In genomic region chr4:149399331-149399910, GRCm38 (mm10) we compare ENCODE assay signal across 12 mouse cellular contexts. TPM values are rescaled to one million over a fixed set of nuclear protein-coding genes. Genes with fewer than 3 reads are reported as not detected.
DNase-seq lines count a peak whose midpoint lies in the region; ATAC-seq lines count a peak whose summit lies in the region.
"Had no signal": no experiment of that assay in that cellular context is flagged by ENCODE, and none has a peak within 500 bp of the region (broad histone marks: within the 10 kb centered on the region; RNA-seq: fewer than 3 reads in every experiment).

No protein-coding gene starts in this region.

- H3K9ac ChIP-seq in hindbrain, embryonic 13.5 days, result no peak overlapping the region
- H3K9ac ChIP-seq in hindbrain, embryonic 12.5 days, result no peak overlapping the region
- H3K9ac ChIP-seq in heart, embryonic 13.5 days, result peak overlapping the region; percentile 76
- H3K9ac ChIP-seq in liver, embryonic 13.5 days, result no peak overlapping the region
- H3K9ac ChIP-seq: embryonic facial prominence, embryonic 15.5 days; limb, embryonic 12.5 days had no signal

- DNase-seq in MEL-GATA-1-ER (ENCODE audit: extremely low read depth, low read depth), result peak; percentile 63
- peak; percentile 57 for DNase-seq in liver, embryonic 13.5 days
- no peak for DNase-seq in left cerebral cortex, postnatal 36 days (ENCODE audit: low spot score in 2 of 2)
- DNase-seq in left cerebral cortex, postnatal 25 days (ENCODE audit: low spot score in 2 of 2), result no peak
- DNase-seq in cerebellum, adult 9-11 months, result no peak
- DNase-seq: kidney, adult 2 months had no signal

- H3K36me3 ChIP-seq in hindbrain, embryonic 13.5 days, result peaks cover 23% of the 10 kb centered on the region
- H3K36me3 ChIP-seq in hindbrain, embryonic 12.5 days, result peaks cover 23% of the 10 kb centered on the region
- peaks cover 15% of the 10 kb centered on the region for H3K36me3 ChIP-seq in heart, embryonic 13.5 days
- H3K36me3 ChIP-seq in liver, embryonic 13.5 days, result peaks cover 22% of the 10 kb centered on the region

- intact Hi-C loops in left cerebral cortex, postnatal 36 days (cut with DNase I), result no loop called here
- intact Hi-C loops in left cerebral cortex, postnatal 25 days (cut with DNase I), result loop anchor here (2.0 kb wide), 1 partner anchor 27 kb away; the partner anchor contains the start of gene Ube4b

- no peak for ATAC-seq in hindbrain, embryonic 13.5 days (ENCODE audit: low FRiP score)
- ATAC-seq in hindbrain, embryonic 12.5 days (ENCODE audit: low FRiP score), result no peak
- peak; percentile 62 for ATAC-seq in heart, embryonic 13.5 days (ENCODE audit: extremely low read depth, insufficient number of reproducible peaks, low FRiP score, low TSS enrichment)
- peak; percentile 92 for ATAC-seq in liver, embryonic 13.5 days (ENCODE audit: low read depth)

- peaks cover 30% of the 10 kb centered on the region for H3K4me1 ChIP-seq in hindbrain, embryonic 13.5 days (replicated peaks)
- peaks cover 25% of the 10 kb centered on the region for H3K4me1 ChIP-seq in hindbrain, embryonic 12.5 days
- H3K4me1 ChIP-seq in heart, embryonic 13.5 days, result peaks cover 94% of the 10 kb centered on the region
- peaks cover 63% of the 10 kb centered on the region for H3K4me1 ChIP-seq in liver, embryonic 13.5 days (replicated peaks)

- H3K27ac ChIP-seq in hindbrain, embryonic 13.5 days, result peak overlapping the region; percentile 13; the same call in 1 of the 2 replicates
- H3K27ac ChIP-seq in hindbrain, embryonic 12.5 days, result no peak overlapping the region
- H3K27ac ChIP-seq in heart, embryonic 13.5 days (replicated peaks), result peak overlapping the region; percentile 94
- peak overlapping the region; percentile 58 for H3K27ac ChIP-seq in liver, embryonic 13.5 days
- H3K27ac ChIP-seq: embryonic facial prominence, embryonic 15.5 days; limb, embryonic 12.5 days had no signal

- WGBS in hindbrain, embryonic 13.5 days, result 78% methylated on average over 4 of the region's 4 CpGs
- WGBS in hindbrain, embryonic 12.5 days, result 76% methylated on average over 4 of the region's 4 CpGs
- WGBS in heart, embryonic 13.5 days, result 11% methylated on average over 4 of the region's 4 CpGs
- 33% methylated on average over 4 of the region's 4 CpGs for WGBS in liver, embryonic 13.5 days (ENCODE audit: insufficient replicate concordance)

- no peak overlapping the region for H3K4me2 ChIP-seq in hindbrain, embryonic 13.5 days
- no peak overlapping the region for H3K4me2 ChIP-seq in hindbrain, embryonic 12.5 days (replicated peaks)
- peak overlapping the region; percentile 60 for H3K4me2 ChIP-seq in heart, embryonic 13.5 days
- H3K4me2 ChIP-seq in liver, embryonic 13.5 days, result peak overlapping the region; percentile 23
- H3K4me2 ChIP-seq: embryonic facial prominence, embryonic 15.5 days; limb, embryonic 12.5 days had no signal

- no peaks in the 10 kb centered on the region for H3K27me3 ChIP-seq in hindbrain, embryonic 13.5 days
- H3K27me3 ChIP-seq in hindbrain, embryonic 12.5 days, result no peaks in the 10 kb centered on the region
- no peaks in the 10 kb centered on the region for H3K27me3 ChIP-seq in heart, embryonic 13.5 days (replicated peaks)
- H3K27me3 ChIP-seq in liver, embryonic 13.5 days, result no peaks in the 10 kb centered on the region
- H3K27me3 ChIP-seq: embryonic facial prominence, embryonic 15.5 days; limb, embryonic 12.5 days had no signal

- no peak overlapping the region for H3K4me3 ChIP-seq in hindbrain, embryonic 13.5 days
- H3K4me3 ChIP-seq in hindbrain, embryonic 12.5 days, result no peak overlapping the region
- H3K4me3 ChIP-seq in heart, embryonic 13.5 days, result peak overlapping the region; percentile 23
- H3K4me3 ChIP-seq in liver, embryonic 13.5 days (replicated peaks), result no peak overlapping the region
- H3K4me3 ChIP-seq: embryonic facial prominence, embryonic 15.5 days; limb, embryonic 12.5 days had no signal

- H3K9me3 ChIP-seq in hindbrain, embryonic 13.5 days, result no peaks in the 10 kb centered on the region
- H3K9me3 ChIP-seq in hindbrain, embryonic 12.5 days (replicated peaks), result no peaks in the 10 kb centered on the region
- H3K9me3 ChIP-seq in heart, embryonic 13.5 days, result no peaks in the 10 kb centered on the region
- H3K9me3 ChIP-seq in liver, embryonic 13.5 days (replicated peaks), result no peaks in the 10 kb centered on the region
- H3K9me3 ChIP-seq: embryonic facial prominence, embryonic 15.5 days; limb, embryonic 12.5 days had no signal

RNA-seq across cellular contexts. Expression of gene Ube4b, which starts 27.1 kb away (rescaled TPM):
- 56.5 and 59.5 TPM in 2 replicates for polyA plus RNA-seq in hindbrain, embryonic 13.5 days (2015; fragmentation: Nextera tagmentation; extraction: Ambion mirVana)
- polyA plus RNA-seq in hindbrain, embryonic 12.5 days (2016; fragmentation: Nextera tagmentation; extraction: Ambion mirVana), result 82.8 and 92.7 TPM in 2 replicates
- 29.9 and 32.3 TPM in 2 replicates for polyA plus RNA-seq in heart, embryonic 13.5 days (2015; fragmentation: Nextera tagmentation; extraction: Ambion mirVana)
- polyA plus RNA-seq in liver, embryonic 13.5 days (2015; fragmentation: Nextera tagmentation; extraction: Ambion mirVana), result 11.9 and 14.2 TPM in 2 replicates
- 100 to 1,000 TPM; 106 to 113 TPM for total RNA-seq in left cerebral cortex, postnatal 36 days (2021)
- 100 to 1,000 TPM in 1 of 2 experiments, 10 to 100 TPM in 1; 93.9 to 103 TPM for total RNA-seq in left cerebral cortex, postnatal 25 days (2021)

RNA-seq across cellular contexts. Expression of gene Rbp7, which starts 55.4 kb away (rescaled TPM):
- not detected in 2 replicates for polyA plus RNA-seq in hindbrain, embryonic 13.5 days (2015; fragmentation: Nextera tagmentation; extraction: Ambion mirVana)
- polyA plus RNA-seq in hindbrain, embryonic 12.5 days (2016; fragmentation: Nextera tagmentation; extraction: Ambion mirVana), result not detected in 2 replicates
- polyA plus RNA-seq in heart, embryonic 13.5 days (2015; fragmentation: Nextera tagmentation; extraction: Ambion mirVana), result 3.6 and 3.9 TPM in 2 replicates
- not detected in 2 replicates for polyA plus RNA-seq in liver, embryonic 13.5 days (2015; fragmentation: Nextera tagmentation; extraction: Ambion mirVana)
- 1 to 10 TPM in 1 of 2 experiments, under 1 TPM in 1; 0.57 to 1.3 TPM for total RNA-seq in left cerebral cortex, postnatal 36 days (2021)
- total RNA-seq in left cerebral cortex, postnatal 25 days (2021), result not detected
- polyA plus RNA-seq: limb, embryonic 12.5 days; neural tube, embryonic 11.5 days had no signal

Comparison
In these comparisons a context has a peak if more than half of its experiments do, and no peak if none do; other contexts are left out.
1. ATAC-seq: peak in heart, embryonic 13.5 days (single experiment) and liver, embryonic 13.5 days (single experiment); none in hindbrain, embryonic 13.5 days (single experiment) and hindbrain, embryonic 12.5 days (single experiment).
2. H3K4me2 ChIP-seq: peak in heart, embryonic 13.5 days (single experiment) and liver, embryonic 13.5 days (single experiment); none in hindbrain, embryonic 13.5 days (single experiment) and hindbrain, embryonic 12.5 days (single experiment).
3. DNase-seq: peak in MEL-GATA-1-ER (single experiment) and liver, embryonic 13.5 days (single experiment); none in left cerebral cortex, postnatal 36 days (0 of 2), left cerebral cortex, postnatal 25 days (0 of 2) and cerebellum, adult 9-11 months (single experiment).